Mouse (Mus musculus): ENCODE data around the gene Gorab. TPM values are rescaled to one million over a fixed set of nuclear protein-coding genes. Genes with fewer than 3 reads are reported as not detected.

The Gorab gene
- 5.1 and 7.8 TPM in 2 replicates for total RNA-seq (2014; rRNA removed; ENCODE audit: low replicate concordance)
- 5.0 and 5.8 TPM in 2 replicates for polyA plus RNA-seq (2015; fragmentation: Nextera tagmentation; extraction: Ambion mirVana)

DNA sequence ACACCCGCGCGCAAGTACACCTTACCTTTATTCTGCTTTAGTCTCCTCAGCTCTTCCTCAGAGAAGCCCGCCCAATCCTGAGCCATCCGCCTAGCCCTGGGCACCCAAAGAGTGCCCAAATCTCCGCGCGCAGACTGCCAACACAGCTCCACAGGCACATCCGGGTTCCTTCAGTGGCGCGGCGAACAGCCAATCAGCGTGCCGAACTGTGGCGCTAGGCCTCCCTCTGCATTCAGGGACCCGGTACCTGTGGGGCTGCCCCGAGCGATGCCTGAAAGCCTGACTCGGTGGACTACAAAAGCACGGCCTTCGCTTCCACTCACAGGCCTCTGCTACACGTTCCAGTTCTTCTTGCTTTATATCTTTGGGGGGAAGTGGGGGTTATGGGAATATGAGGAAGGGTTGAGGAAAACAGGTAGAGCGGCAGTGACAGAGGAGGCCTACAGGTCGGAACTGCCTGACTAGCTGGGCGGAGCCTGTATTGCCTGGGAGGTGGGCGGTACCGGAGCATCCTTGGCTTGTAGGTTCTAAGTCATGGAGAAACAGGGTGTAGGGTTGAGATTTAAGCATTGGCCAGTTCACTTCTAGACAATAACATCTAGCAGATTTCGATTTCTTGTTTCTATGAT, at the start of gene Gorab:
Gene Gorab, minus strand, starts transcription at position 172 of the 629 bp plus-strand sequence.
- Histone ChIP-seq H3K27me3 (ENCODE audit: control insufficient read depth, insufficient read depth, low read length) (no peaks in the 10 kb centered on the region), H3K27ac (ENCODE audit: low read depth) (peak within 1 kb of the TSS; percentile 85), H3K4me1 (ENCODE audit: control insufficient read depth, insufficient read depth) (peaks cover 9% of the 10 kb centered on the region), H3K9me3 (replicated peaks; ENCODE audit: control insufficient read depth, low read length) (no peaks in the 10 kb centered on the region), H3K36me3 (replicated peaks; ENCODE audit: control insufficient read depth, insufficient read depth, low read length) (no peaks in the 10 kb centered on the region), H3K4me3 (ENCODE audit: low read depth, low read length) (peak within 1 kb of the TSS; percentile 67), H3K9ac (replicated peaks; ENCODE audit: low read depth, low read length) (peak within 1 kb of the TSS; percentile 78), H3K4me2 (ENCODE audit: low read depth, low read length) (peak within 1 kb of the TSS; percentile 77)
- peak; percentile 87; the same call in 1 of the 2 replicates for TF ChIP-seq EP300 (IDR thresholded peaks at IDR 0.05; ENCODE audit: low read depth)
- TF ChIP-seq CTCF (IDR thresholded peaks at IDR 0.05; ENCODE audit: low read depth), result no peak
- WGBS, result under 1% methylated on average over 28 of the region's 28 CpGs
- DNase-seq (ENCODE audit: low spot score), result peak; percentile 92
- peak; percentile 100 for ATAC-seq (ENCODE audit: insufficient read depth, low read depth)

DNA sequence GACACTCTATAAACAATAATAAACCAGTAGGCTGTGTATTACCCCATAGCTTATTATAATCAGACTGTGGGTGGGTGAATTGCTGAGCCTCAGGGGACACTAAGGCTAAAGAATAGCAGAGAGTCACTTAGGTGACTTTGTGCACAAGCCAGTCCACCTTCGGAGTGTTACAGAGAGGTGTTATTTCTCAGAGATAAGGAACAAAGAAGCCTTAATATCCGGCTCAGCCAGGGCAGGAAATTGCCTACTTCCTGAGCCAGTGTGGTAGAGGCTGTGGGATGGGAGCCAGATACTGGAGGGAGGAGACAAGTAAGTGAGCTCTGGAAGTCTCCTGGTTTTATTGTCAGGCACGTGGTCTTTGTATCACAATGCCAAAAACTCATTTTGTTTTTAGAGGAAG, 40.4 kb upstream of the Gorab start:
- TF ChIP-seq EP300 (IDR thresholded peaks at IDR 0.05; ENCODE audit: low read depth), result no peak
- TF ChIP-seq CTCF (IDR thresholded peaks at IDR 0.05; ENCODE audit: low read depth), result no peak
- Histone ChIP-seq H3K27ac (ENCODE audit: low read depth) (no peak overlapping the region), H3K4me3 (ENCODE audit: low read depth, low read length) (no peak overlapping the region), H3K36me3 (replicated peaks; ENCODE audit: control insufficient read depth, insufficient read depth, low read length) (no peaks in the 10 kb centered on the region), H3K9me3 (replicated peaks; ENCODE audit: control insufficient read depth, low read length) (no peaks in the 10 kb centered on the region), H3K4me1 (ENCODE audit: control insufficient read depth, insufficient read depth) (peaks cover 5% of the 10 kb centered on the region; the same call in 1 of the 2 replicates), H3K27me3 (ENCODE audit: control insufficient read depth, insufficient read depth, low read length) (no peaks in the 10 kb centered on the region), H3K4me2 (ENCODE audit: low read depth, low read length) (no peak overlapping the region), H3K9ac (replicated peaks; ENCODE audit: low read depth, low read length) (no peak overlapping the region)
- WGBS, result 7% methylated on average over 3 of the region's 3 CpGs
- peak; percentile 7 for DNase-seq (ENCODE audit: low spot score)
- 0 out of 2 replicates have a peak, but pooled peaks have one; percentile 36 for ATAC-seq (ENCODE audit: insufficient read depth, low read depth)

DNA sequence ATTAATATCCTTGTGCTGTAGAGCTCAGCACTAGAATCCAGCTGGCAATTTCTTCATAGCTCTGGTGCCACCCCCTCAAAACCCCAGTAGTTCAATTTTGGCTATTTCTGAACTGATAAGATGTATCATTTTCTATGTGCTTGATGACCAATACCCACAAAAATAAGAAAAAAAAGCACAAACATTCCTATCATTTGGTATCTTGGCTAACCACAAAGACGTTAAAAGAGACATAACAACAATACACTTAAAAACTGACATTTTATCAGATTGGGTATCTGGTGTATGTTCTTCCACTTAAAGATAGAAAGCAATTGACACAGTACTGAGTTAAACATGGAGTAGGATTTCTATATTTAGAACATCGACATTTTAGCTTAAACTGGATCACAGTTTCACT, 35.5 kb upstream of the Gorab start:
- H3K9ac ChIP-seq (replicated peaks; ENCODE audit: low read depth, low read length), result no peak overlapping the region
- H3K9me3 ChIP-seq (replicated peaks; ENCODE audit: control insufficient read depth, low read length), result no peaks in the 10 kb centered on the region
- DNase-seq (ENCODE audit: low spot score) (no peak), ATAC-seq (ENCODE audit: insufficient read depth, low read depth) (no peak)
- H3K27me3 ChIP-seq (ENCODE audit: control insufficient read depth, insufficient read depth, low read length), result no peaks in the 10 kb centered on the region
- WGBS, result 43% methylated on average over 2 of the region's 2 CpGs
- no peak overlapping the region for H3K4me3 ChIP-seq (ENCODE audit: low read depth, low read length)
- peaks cover 5% of the 10 kb centered on the region; the same call in 1 of the 2 replicates for H3K4me1 ChIP-seq (ENCODE audit: control insufficient read depth, insufficient read depth)
- no peaks in the 10 kb centered on the region for H3K36me3 ChIP-seq (replicated peaks; ENCODE audit: control insufficient read depth, insufficient read depth, low read length)
- no peak overlapping the region for H3K4me2 ChIP-seq (ENCODE audit: low read depth, low read length)
- no peak for TF ChIP-seq EP300 (IDR thresholded peaks at IDR 0.05; ENCODE audit: low read depth)
- TF ChIP-seq CTCF (IDR thresholded peaks at IDR 0.05; ENCODE audit: low read depth), result no peak
- no peak overlapping the region for H3K27ac ChIP-seq (ENCODE audit: low read depth)

DNA sequence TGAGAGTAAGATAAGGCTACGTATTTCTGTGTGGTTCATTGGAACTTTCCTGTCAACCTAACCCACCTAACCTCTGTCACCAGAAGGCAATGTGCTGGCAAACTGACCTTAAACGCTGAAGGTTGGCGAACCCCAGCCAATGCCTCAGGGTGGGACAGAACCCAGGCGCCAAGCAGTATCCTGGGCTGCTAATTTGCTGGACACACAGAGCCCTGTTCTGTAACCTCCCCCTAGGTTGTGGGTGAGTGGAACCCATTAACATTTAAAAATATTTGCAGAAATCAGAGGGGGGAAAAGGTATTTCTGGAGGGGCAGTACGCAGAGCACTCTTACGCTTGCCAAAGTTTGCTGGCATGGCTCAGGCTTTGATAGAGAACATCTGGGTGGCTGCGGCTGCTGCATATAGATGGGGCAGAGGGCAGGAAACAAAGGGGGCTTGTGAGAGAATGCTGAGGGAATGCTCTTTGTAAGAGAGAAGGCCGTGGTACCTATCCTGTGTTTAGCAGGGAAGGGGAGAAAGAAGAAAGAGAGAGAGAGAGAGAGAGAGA, 20.1 kb upstream of the Gorab start:
- H3K27me3 ChIP-seq (ENCODE audit: control insufficient read depth, insufficient read depth, low read length), result no peaks in the 10 kb centered on the region
- no peak overlapping the region for H3K4me2 ChIP-seq (ENCODE audit: low read depth, low read length)
- whole genome bisulfite sequencing, result 58% methylated on average over 8 of the region's 8 CpGs
- TF ChIP-seq CTCF (IDR thresholded peaks at IDR 0.05; ENCODE audit: low read depth), result no peak
- no peak for TF ChIP-seq EP300 (IDR thresholded peaks at IDR 0.05; ENCODE audit: low read depth)
- no peak overlapping the region for H3K4me3 ChIP-seq (ENCODE audit: low read depth, low read length)
- H3K9ac ChIP-seq (replicated peaks; ENCODE audit: low read depth, low read length), result no peak overlapping the region
- no peaks in the 10 kb centered on the region for H3K4me1 ChIP-seq (ENCODE audit: control insufficient read depth, insufficient read depth)
- no peak overlapping the region for H3K27ac ChIP-seq (ENCODE audit: low read depth)
- no peak for ATAC-seq (ENCODE audit: insufficient read depth, low read depth)
- no peak for DNase-seq (ENCODE audit: low spot score)
- H3K36me3 ChIP-seq (replicated peaks; ENCODE audit: control insufficient read depth, insufficient read depth, low read length), result no peaks in the 10 kb centered on the region
- no peaks in the 10 kb centered on the region for H3K9me3 ChIP-seq (replicated peaks; ENCODE audit: control insufficient read depth, low read length)

DNA sequence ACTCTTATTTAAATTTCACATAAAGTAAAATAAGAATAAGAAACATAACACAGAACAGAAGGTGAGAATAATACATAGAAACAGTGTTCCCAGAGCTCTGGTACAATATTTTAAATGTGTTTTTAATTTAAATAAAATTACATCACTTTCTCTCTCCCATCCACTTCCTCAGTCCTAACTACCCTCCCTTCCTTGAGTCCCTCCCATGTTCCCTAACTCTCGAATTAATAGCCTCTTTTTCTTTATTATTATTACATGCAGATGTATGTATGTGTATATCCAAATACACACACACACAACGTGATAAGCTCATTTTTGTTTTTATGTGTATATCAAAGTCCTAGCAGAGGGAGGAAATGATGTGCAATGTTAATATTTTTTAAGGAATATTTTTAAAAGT, 13.7 kb upstream of the Gorab start:
- H3K27me3 ChIP-seq (ENCODE audit: control insufficient read depth, insufficient read depth, low read length), result no peaks in the 10 kb centered on the region
- TF ChIP-seq EP300 (IDR thresholded peaks at IDR 0.05; ENCODE audit: low read depth), result no peak
- no peak for TF ChIP-seq CTCF (IDR thresholded peaks at IDR 0.05; ENCODE audit: low read depth)
- H3K9me3 ChIP-seq (replicated peaks; ENCODE audit: control insufficient read depth, low read length), result no peaks in the 10 kb centered on the region
- no peaks in the 10 kb centered on the region for H3K4me1 ChIP-seq (ENCODE audit: control insufficient read depth, insufficient read depth)
- no peak overlapping the region for H3K27ac ChIP-seq (ENCODE audit: low read depth)
- 48% methylated on average over 2 of the region's 2 CpGs for WGBS
- ATAC-seq (ENCODE audit: insufficient read depth, low read depth) (no peak), DNase-seq (ENCODE audit: low spot score) (no peak)
- H3K36me3 ChIP-seq (replicated peaks; ENCODE audit: control insufficient read depth, insufficient read depth, low read length), result no peaks in the 10 kb centered on the region
- no peak overlapping the region for H3K9ac ChIP-seq (replicated peaks; ENCODE audit: low read depth, low read length)
- H3K4me2 ChIP-seq (ENCODE audit: low read depth, low read length), result no peak overlapping the region
- no peak overlapping the region for H3K4me3 ChIP-seq (ENCODE audit: low read depth, low read length)

All from heart, postnatal 0 days (tissue).